Comparison of ENCODE assay signal across 24 mouse cellular contexts in the genomic region with DNA sequence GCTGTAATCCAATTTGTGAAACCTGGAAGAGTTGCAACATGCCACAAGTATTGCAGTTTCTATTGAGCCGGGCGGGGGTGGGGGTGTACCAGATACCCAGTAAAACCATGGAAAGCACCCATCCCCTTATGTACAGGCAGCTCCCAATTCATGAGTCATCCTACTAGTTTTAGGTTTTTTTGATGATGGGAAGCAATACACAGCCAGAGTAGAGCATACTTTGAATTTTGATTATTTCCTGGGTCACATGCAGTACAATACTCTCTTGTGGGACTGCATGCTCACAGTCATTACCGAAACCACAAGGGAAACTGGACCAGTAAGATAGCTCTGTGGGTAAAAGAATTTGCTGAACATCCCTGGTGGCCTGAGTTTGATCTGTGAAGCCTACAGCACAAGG. TPM values are rescaled to one million over a fixed set of nuclear protein-coding genes. Genes with fewer than 3 reads are reported as not detected.
DNase-seq lines count a peak whose midpoint lies in the region; ATAC-seq and TF ChIP-seq lines count a peak whose summit lies in the region.
"Had no signal": no experiment of that assay in that cellular context is flagged by ENCODE, and none has a peak within 500 bp of the region (broad histone marks: within the 10 kb centered on the region; RNA-seq: fewer than 3 reads in every experiment).

No protein-coding gene starts in this region.

- 31% methylated on average over 3 of the region's 3 CpGs for WGBS in liver, embryonic 14.5 days (ENCODE audit: insufficient replicate concordance)
- WGBS in forebrain, embryonic 12.5 days, result 87% methylated on average over 3 of the region's 3 CpGs
- 92% methylated on average over 3 of the region's 3 CpGs for WGBS in forebrain, embryonic 16.5 days

- no peak for TF ChIP-seq CTCF in G1E (IDR thresholded peaks at IDR 0.05; ENCODE audit: low read depth, low read length)
- TF ChIP-seq CTCF in liver, embryonic 14.5 days (IDR thresholded peaks at IDR 0.05; ENCODE audit: low read depth), result no peak

- peak overlapping the region; percentile 34 for H3K27ac ChIP-seq in liver, embryonic 14.5 days
- no peak overlapping the region for H3K27ac ChIP-seq in forebrain, embryonic 12.5 days
- no peak overlapping the region for H3K27ac ChIP-seq in forebrain, embryonic 16.5 days (ENCODE audit: low read length)
- H3K27ac ChIP-seq: embryonic facial prominence, embryonic 12.5 days; hindbrain, embryonic 14.5 days; limb, embryonic 13.5 days; lung, embryonic 15.5 days; midbrain, embryonic 15.5 days had no signal

- no peak overlapping the region for H3K4me2 ChIP-seq in liver, embryonic 14.5 days (ENCODE audit: low read depth)
- H3K4me2 ChIP-seq in forebrain, embryonic 12.5 days, result no peak overlapping the region
- H3K4me2 ChIP-seq in forebrain, embryonic 16.5 days (ENCODE audit: low read length), result no peak overlapping the region
- H3K4me2 ChIP-seq: embryonic facial prominence, embryonic 12.5 days; heart, embryonic 11.5 days; hindbrain, embryonic 14.5 days; limb, embryonic 13.5 days; lung, embryonic 15.5 days; midbrain, embryonic 15.5 days had no signal

- TF ChIP-seq EP300 in liver, embryonic 14.5 days (IDR thresholded peaks at IDR 0.05; ENCODE audit: low read depth), result peak; percentile 48

- no peaks in the 10 kb centered on the region for H3K27me3 ChIP-seq in G1E (ENCODE audit: insufficient read depth, low read length)
- H3K27me3 ChIP-seq in liver, embryonic 14.5 days (ENCODE audit: control insufficient read depth, insufficient read depth, low read length), result no peaks in the 10 kb centered on the region
- H3K27me3 ChIP-seq in forebrain, embryonic 12.5 days, result no peaks in the 10 kb centered on the region
- no peaks in the 10 kb centered on the region for H3K27me3 ChIP-seq in forebrain, embryonic 16.5 days (replicated peaks; ENCODE audit: control insufficient read depth, insufficient read depth, low read length)
- H3K27me3 ChIP-seq: embryonic facial prominence, embryonic 12.5 days; limb, embryonic 13.5 days; lung, embryonic 15.5 days; midbrain, embryonic 15.5 days had no signal

- no peaks in the 10 kb centered on the region for H3K9me3 ChIP-seq in G1E (replicated peaks)
- no peaks in the 10 kb centered on the region for H3K9me3 ChIP-seq in liver, embryonic 14.5 days (ENCODE audit: control insufficient read depth, low read length)
- H3K9me3 ChIP-seq in forebrain, embryonic 12.5 days, result no peaks in the 10 kb centered on the region
- H3K9me3 ChIP-seq in forebrain, embryonic 16.5 days (ENCODE audit: control insufficient read depth, low read length), result no peaks in the 10 kb centered on the region
- H3K9me3 ChIP-seq: embryonic facial prominence, embryonic 12.5 days; limb, embryonic 13.5 days; lung, embryonic 15.5 days; midbrain, embryonic 15.5 days had no signal

- H3K4me1 ChIP-seq in G1E (ENCODE audit: insufficient read depth, low read depth, low read length), result peaks cover 91% of the 10 kb centered on the region
- peaks cover 73 to 79% of the 10 kb centered on the region in 2 experiments for H3K4me1 ChIP-seq in liver, embryonic 14.5 days (replicated peaks; ENCODE audit: control insufficient read depth in 2 of 2, insufficient read depth in 2 of 2, low read length in 1 of 2)
- no peaks in the 10 kb centered on the region for H3K4me1 ChIP-seq in forebrain, embryonic 12.5 days
- H3K4me1 ChIP-seq in forebrain, embryonic 16.5 days (replicated peaks; ENCODE audit: control insufficient read depth, insufficient read depth, low read length), result peaks cover 3% of the 10 kb centered on the region; the same call in 1 of the 2 replicates
- H3K4me1 ChIP-seq: lung, embryonic 15.5 days; midbrain, embryonic 15.5 days had no signal

- no peaks in the 10 kb centered on the region for H3K36me3 ChIP-seq in G1E (replicated peaks)
- no peaks in the 10 kb centered on the region for H3K36me3 ChIP-seq in liver, embryonic 14.5 days (replicated peaks; ENCODE audit: control insufficient read depth, insufficient read depth, low read depth)
- no peaks in the 10 kb centered on the region for H3K36me3 ChIP-seq in forebrain, embryonic 12.5 days (replicated peaks)
- no peaks in the 10 kb centered on the region for H3K36me3 ChIP-seq in forebrain, embryonic 16.5 days (ENCODE audit: control insufficient read depth, insufficient read depth)
- H3K36me3 ChIP-seq: embryonic facial prominence, embryonic 12.5 days; limb, embryonic 13.5 days; lung, embryonic 15.5 days; midbrain, embryonic 15.5 days had no signal

- DNase-seq in G1E (ENCODE audit: low spot score), result no peak
- DNase-seq in liver, embryonic 14.5 days (ENCODE audit: low read depth in 3 of 3, low spot score in 3 of 3), result no peak
- no peak for DNase-seq in thymus, postnatal 25 days
- DNase-seq: adrenal gland, adult 8-10 months; cerebellum, adult 9-11 months; forebrain, postnatal 0 days; heart, postnatal 10 days; lung, postnatal 4 days; right cerebral cortex, postnatal 25 days; thymus, postnatal 4 days had no signal

- peak overlapping the region; percentile 16; the same call in 1 of the 2 replicates for H3K4me3 ChIP-seq in G1E (ENCODE audit: low read depth, low read length)
- no peak overlapping the region for H3K4me3 ChIP-seq in liver, embryonic 14.5 days (ENCODE audit: insufficient read depth in 1 of 2, low read depth in 2 of 2, low read length in 2 of 2)
- H3K4me3 ChIP-seq in forebrain, embryonic 12.5 days (replicated peaks), result no peak overlapping the region
- H3K4me3 ChIP-seq in forebrain, embryonic 16.5 days (replicated peaks; ENCODE audit: low read length), result no peak overlapping the region
- H3K4me3 ChIP-seq: embryonic facial prominence, embryonic 12.5 days; erythroblast, embryonic 14.5 days; limb, embryonic 13.5 days; lung, embryonic 15.5 days; midbrain, embryonic 15.5 days; myocyte had no signal

- H3K9ac ChIP-seq in liver, embryonic 14.5 days (replicated peaks), result no peak overlapping the region
- H3K9ac ChIP-seq in forebrain, embryonic 12.5 days, result no peak overlapping the region
- no peak overlapping the region for H3K9ac ChIP-seq in forebrain, embryonic 16.5 days (replicated peaks; ENCODE audit: low read depth, low read length)
- H3K9ac ChIP-seq: embryonic facial prominence, embryonic 12.5 days; forebrain, postnatal 0 days; hindbrain, embryonic 14.5 days; limb, embryonic 13.5 days; lung, embryonic 15.5 days; midbrain, embryonic 15.5 days had no signal

- ATAC-seq in G1E (ENCODE audit: extremely low read depth, insufficient number of reproducible peaks, low FRiP score, poor library complexity, severe bottlenecking), result peak; percentile 58
- ATAC-seq in common myeloid progenitor, adult 5-6 weeks (replicated peaks; ENCODE audit: low read depth, poor library complexity, severe bottlenecking), result peak; percentile 85
- ATAC-seq in liver, embryonic 14.5 days (ENCODE audit: insufficient read depth), result no peak
- ATAC-seq in megakaryocyte-erythroid progenitor cell, adult 5-6 weeks (replicated peaks; ENCODE audit: low FRiP score, low TSS enrichment, poor library complexity, severe bottlenecking), result peak; percentile 40
- ATAC-seq in forebrain, embryonic 12.5 days (ENCODE audit: low FRiP score), result no peak
- ATAC-seq in forebrain, embryonic 16.5 days, result no peak
- ATAC-seq: forebrain, postnatal 0 days; intestine, postnatal 0 days; midbrain, embryonic 15.5 days had no signal

RNA-seq across cellular contexts. Expression of a gene that starts 3.8 kb away (rescaled TPM):
- total RNA-seq in G1E (2014; fragmentation: Nextera tagmentation) (10.5 and 64.3 TPM in 2 replicates), G1E (2017) (1.5 and 2.3 TPM in 2 replicates)
- polyA plus RNA-seq in G1E (2012), result 0.12 and 0.18 TPM in 2 replicates
- 55.6 and 56.2 TPM in 2 replicates for total RNA-seq in common myeloid progenitor, adult 5-6 weeks (2017)
- 82.3 and 110 TPM in 2 replicates for polyA plus RNA-seq in liver, embryonic 14.5 days (2012; rRNA removed)
- polyA plus RNA-seq in liver, embryonic 14.5 days (2014; fragmentation: Nextera tagmentation; extraction: Ambion mirVana), result 192 and 209 TPM in 2 replicates
- 132 and 174 TPM in 2 replicates for total RNA-seq in megakaryocyte-erythroid progenitor cell, adult 5-6 weeks (2014; fragmentation: Nextera tagmentation)
- 89.5 and 143 TPM in 2 replicates for total RNA-seq in megakaryocyte-erythroid progenitor cell, adult 5-6 weeks (2017)
- 0.42 and 0.60 TPM in 2 replicates for polyA plus RNA-seq in forebrain, embryonic 12.5 days (2016; fragmentation: Nextera tagmentation; extraction: Ambion mirVana)
- polyA plus RNA-seq in forebrain, embryonic 16.5 days (2015; fragmentation: Nextera tagmentation; extraction: Ambion mirVana), result 0.16 and 0.28 TPM in 2 replicates
- total RNA-seq: forebrain, postnatal 0 days had no signal
- polyA plus RNA-seq: C2C12, myocyte had no signal

Comparison
In these comparisons a context has a peak if more than half of its experiments do, and no peak if none do; other contexts are left out.
1. ATAC-seq: peak in G1E (single experiment), common myeloid progenitor, adult 5-6 weeks (single experiment) and megakaryocyte-erythroid progenitor cell, adult 5-6 weeks (single experiment); none in liver, embryonic 14.5 days (single experiment), forebrain, embryonic 12.5 days (single experiment) and forebrain, embryonic 16.5 days (single experiment).
2. RNA of a gene that starts 3.8 kb away (polyA plus RNA-seq): 82.3 to 209 TPM in liver, embryonic 14.5 days; 0.42 to 0.60 TPM in forebrain, embryonic 12.5 days, 0.16 to 0.28 TPM in forebrain, embryonic 16.5 days and 0.12 to 0.18 TPM in G1E; every median in the first group is over 10 times any median in the second.